8 mouse cellular contexts compared by ENCODE assay signal in the genomic region with DNA sequence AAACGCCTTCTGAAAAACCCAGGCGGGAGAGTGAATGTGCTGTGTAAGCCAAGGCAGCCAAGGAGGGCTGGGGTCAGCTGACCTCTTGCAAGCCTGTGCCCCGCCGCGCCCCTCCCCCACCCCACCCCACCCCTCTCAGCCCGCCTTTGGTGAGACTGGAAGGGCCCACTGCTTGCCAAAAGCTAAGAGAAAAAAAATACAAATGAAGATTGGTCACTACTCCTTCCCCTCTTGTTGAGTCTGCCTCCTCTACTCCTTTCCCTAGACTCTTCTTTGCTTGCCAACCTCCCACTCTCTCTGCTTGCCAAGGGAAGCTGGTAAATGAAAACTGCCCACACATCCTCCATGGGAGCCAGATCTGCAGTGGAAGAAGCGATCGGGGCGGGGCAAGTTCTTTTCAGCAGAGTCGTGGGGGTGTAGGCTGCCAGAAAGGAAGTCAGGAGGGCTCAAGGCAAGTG. TPM values are rescaled to one million over a fixed set of nuclear protein-coding genes. Genes with fewer than 3 reads are reported as not detected.
DNase-seq lines count a peak whose midpoint lies in the region; ATAC-seq and TF ChIP-seq lines count a peak whose summit lies in the region.

No protein-coding gene starts in this region.

- H3K4me1 ChIP-seq in forebrain, embryonic 10.5 days: peaks cover 13% of the 10 kb centered on the region
- H3K4me1 ChIP-seq in hindbrain, embryonic 10.5 days (replicated peaks): peaks cover 12% of the 10 kb centered on the region
- no peaks in the 10 kb centered on the region; the same call in 1 of the 2 replicates for H3K4me1 ChIP-seq in neural tube, embryonic 11.5 days (ENCODE audit: control insufficient read depth, insufficient read depth, low read length)

- peak overlapping the region; percentile 87 for H3K27ac ChIP-seq in forebrain, embryonic 10.5 days
- H3K27ac ChIP-seq in hindbrain, embryonic 10.5 days: peak overlapping the region; percentile 89
- H3K27ac ChIP-seq in neural tube, embryonic 11.5 days (ENCODE audit: low read depth, low read length): 0 out of 2 replicates have a peak overlapping the region, but pooled peaks have one; percentile 53

- H3K4me3 ChIP-seq in forebrain, embryonic 10.5 days: peak overlapping the region; percentile 31
- H3K4me3 ChIP-seq in hindbrain, embryonic 10.5 days: peak overlapping the region; percentile 18; the same call in 1 of the 2 replicates
- H3K4me3 ChIP-seq in neural tube, embryonic 11.5 days (ENCODE audit: low read depth, low read length): no peak overlapping the region

- TF ChIP-seq POLR2A in brain, embryonic 14.5 days (IDR thresholded peaks at IDR 0.05; ENCODE audit: borderline replicate concordance, extremely low read depth, insufficient read depth, insufficient read length, poor library complexity, severe bottlenecking): no peak

- peak; percentile 37 for ATAC-seq in neural tube, embryonic 11.5 days (ENCODE audit: insufficient read depth, low FRiP score, low TSS enrichment)

- no peaks in the 10 kb centered on the region for H3K9me3 ChIP-seq in forebrain, embryonic 10.5 days
- H3K9me3 ChIP-seq in hindbrain, embryonic 10.5 days: no peaks in the 10 kb centered on the region
- no peaks in the 10 kb centered on the region for H3K9me3 ChIP-seq in neural tube, embryonic 11.5 days (ENCODE audit: control insufficient read depth, low read length)

- intact Hi-C loops in left cerebral cortex, postnatal 10 days (cut with DNase I): no loop called here

- DNase-seq in ES-CJ7 (ENCODE audit: low read depth, low spot score): peak; percentile 62
- peak; percentile 80 for DNase-seq in brain, embryonic 14.5 days (ENCODE audit: low read depth)
- peak; percentile 55 for DNase-seq in forebrain, embryonic 10.5 days (ENCODE audit: extremely low spot score, low spot score)
- peak; percentile 67 for DNase-seq in hindbrain, embryonic 10.5 days (ENCODE audit: low spot score)
- DNase-seq in left cerebral cortex, postnatal 10 days (ENCODE audit: extremely low spot score in 1 of 2, low spot score in 2 of 2): peak; percentile 50 to 60
- peak; percentile 25 for DNase-seq in neural tube, embryonic 11.5 days (ENCODE audit: low spot score)
- no peak for DNase-seq in c-Kit-positive CD71-positive TER-119-positive erythroid progenitor cells, embryonic 14.5 days (ENCODE audit: low spot score)
- DNase-seq in thymus, postnatal 0 days (ENCODE audit: low spot score): no peak

- TF ChIP-seq CTCF in brain, embryonic 14.5 days (IDR thresholded peaks at IDR 0.05; ENCODE audit: borderline replicate concordance, extremely low read depth, insufficient read depth, insufficient read length): no peak

- no peaks in the 10 kb centered on the region for H3K36me3 ChIP-seq in forebrain, embryonic 10.5 days (replicated peaks)
- no peaks in the 10 kb centered on the region for H3K36me3 ChIP-seq in hindbrain, embryonic 10.5 days
- H3K36me3 ChIP-seq in neural tube, embryonic 11.5 days (ENCODE audit: control insufficient read depth, insufficient read depth, low read length): no peaks in the 10 kb centered on the region

- no peak overlapping the region for H3K9ac ChIP-seq in neural tube, embryonic 11.5 days (ENCODE audit: low read length)

- H3K4me2 ChIP-seq in neural tube, embryonic 11.5 days (ENCODE audit: low read depth): no peak overlapping the region

- WGBS in forebrain, embryonic 10.5 days: 16% methylated on average over 10 of the region's 10 CpGs
- 16% methylated on average over 10 of the region's 10 CpGs for WGBS in hindbrain, embryonic 10.5 days
- WGBS in neural tube, embryonic 11.5 days: 23% methylated on average over 10 of the region's 10 CpGs

- peaks cover 71% of the 10 kb centered on the region for H3K27me3 ChIP-seq in forebrain, embryonic 10.5 days (ENCODE audit: poor library complexity, severe bottlenecking)
- peaks cover 20% of the 10 kb centered on the region for H3K27me3 ChIP-seq in hindbrain, embryonic 10.5 days (ENCODE audit: insufficient read depth, poor library complexity, severe bottlenecking)
- H3K27me3 ChIP-seq in neural tube, embryonic 11.5 days (ENCODE audit: control insufficient read depth, insufficient read depth, low read length): no peaks in the 10 kb centered on the region

RNA-seq across cellular contexts. Expression of a gene that starts 32.0 kb away (rescaled TPM):
- 1.8 and 2.3 TPM in 2 replicates for polyA plus RNA-seq in brain, embryonic 14.5 days (2012; rRNA removed)
- polyA plus RNA-seq in forebrain, embryonic 10.5 days (2016; fragmentation: Nextera tagmentation; extraction: Ambion mirVana): 7.1 and 8.4 TPM in 2 replicates
- 3.8 and 5.0 TPM in 2 replicates for polyA plus RNA-seq in hindbrain, embryonic 10.5 days (2016; fragmentation: Nextera tagmentation; extraction: Ambion mirVana)
- total RNA-seq in left cerebral cortex, postnatal 10 days (2021): 1 to 10 TPM; 2.4 to 2.7 TPM
- polyA plus RNA-seq in neural tube, embryonic 11.5 days (2014; fragmentation: Nextera tagmentation; extraction: Ambion mirVana): 3.7 and 4.0 TPM in 2 replicates
- 0.18 and 0.19 TPM in 2 replicates for polyA plus RNA-seq in thymus, postnatal 0 days (2015; fragmentation: Nextera tagmentation; extraction: Ambion mirVana)

Comparison
In these comparisons a context has a peak if more than half of its experiments do, and no peak if none do; other contexts are left out.
1. DNase-seq: peak in ES-CJ7 (single experiment), brain, embryonic 14.5 days (single experiment), forebrain, embryonic 10.5 days (single experiment), hindbrain, embryonic 10.5 days (single experiment), left cerebral cortex, postnatal 10 days (2 of 2) and neural tube, embryonic 11.5 days (single experiment); none in c-Kit-positive CD71-positive TER-119-positive erythroid progenitor cells, embryonic 14.5 days (single experiment) and thymus, postnatal 0 days (single experiment).
2. Peak in every context shown above with its lines, with median percentiles within 50 percentile points of each other: H3K27ac ChIP-seq.